ENCODE assay signal across 34 mouse cellular contexts in genomic region chr19:20761675-20762426, GRCm38 (mm10). TPM values are rescaled to one million over a fixed set of nuclear protein-coding genes. Genes with fewer than 3 reads are reported as not detected.
DNase-seq lines count a peak whose midpoint lies in the region; ATAC-seq lines count a peak whose summit lies in the region.
"Had no signal": no experiment of that assay in that cellular context is flagged by ENCODE, and none has a peak within 500 bp of the region (broad histone marks: within the 10 kb centered on the region; RNA-seq: fewer than 3 reads in every experiment).

No protein-coding gene starts in this region.

- no peak overlapping the region; the same call in 1 of the 2 replicates for H3K4me2 ChIP-seq in liver, embryonic 15.5 days
- no peak overlapping the region for H3K4me2 ChIP-seq in kidney, embryonic 14.5 days (replicated peaks; ENCODE audit: low read depth, low read length)
- H3K4me2 ChIP-seq: embryonic facial prominence, embryonic 15.5 days; forebrain, embryonic 15.5 days; heart, embryonic 11.5 days; hindbrain, embryonic 13.5 days; limb, embryonic 13.5 days; midbrain, embryonic 11.5 days had no signal

- ATAC-seq in liver, embryonic 15.5 days (ENCODE audit: insufficient read depth): peak; percentile 94
- no peak for ATAC-seq in kidney, embryonic 14.5 days (ENCODE audit: low FRiP score, low TSS enrichment)
- ATAC-seq: forebrain, embryonic 15.5 days; midbrain, embryonic 16.5 days; Patski had no signal

- peaks cover 7% of the 10 kb centered on the region; the same call in 1 of the 2 replicates for H3K4me1 ChIP-seq in liver, embryonic 15.5 days (replicated peaks)
- H3K4me1 ChIP-seq in kidney, embryonic 14.5 days (ENCODE audit: control insufficient read depth, insufficient read depth, low read length): no peaks in the 10 kb centered on the region
- H3K4me1 ChIP-seq: embryonic facial prominence, embryonic 10.5 days; embryonic facial prominence, embryonic 15.5 days; forebrain, embryonic 15.5 days; hindbrain, embryonic 13.5 days; limb, embryonic 13.5 days had no signal

- WGBS in liver, embryonic 15.5 days (ENCODE audit: insufficient replicate concordance): 16% methylated on average over 4 of the region's 4 CpGs
- WGBS in kidney, embryonic 14.5 days: 74% methylated on average over 4 of the region's 4 CpGs

- no peaks in the 10 kb centered on the region for H3K27me3 ChIP-seq in liver, embryonic 15.5 days
- no peaks in the 10 kb centered on the region for H3K27me3 ChIP-seq in kidney, embryonic 14.5 days (ENCODE audit: control insufficient read depth, insufficient read depth, low read length)
- H3K27me3 ChIP-seq: CH12.LX; embryonic facial prominence, embryonic 15.5 days; forebrain, embryonic 15.5 days; hindbrain, embryonic 13.5 days; limb, embryonic 13.5 days had no signal

- H3K36me3 ChIP-seq in liver, embryonic 15.5 days (replicated peaks): no peaks in the 10 kb centered on the region
- no peaks in the 10 kb centered on the region for H3K36me3 ChIP-seq in kidney, embryonic 14.5 days (ENCODE audit: control insufficient read depth, insufficient read depth, low read length)
- H3K36me3 ChIP-seq: embryonic facial prominence, embryonic 10.5 days; embryonic facial prominence, embryonic 15.5 days; forebrain, embryonic 15.5 days; hindbrain, embryonic 13.5 days; limb, embryonic 13.5 days had no signal

- no peaks in the 10 kb centered on the region for H3K9me3 ChIP-seq in liver, embryonic 15.5 days (replicated peaks)
- H3K9me3 ChIP-seq in kidney, embryonic 14.5 days (ENCODE audit: control insufficient read depth, low read length): no peaks in the 10 kb centered on the region
- H3K9me3 ChIP-seq: embryonic facial prominence, embryonic 10.5 days; embryonic facial prominence, embryonic 15.5 days; forebrain, embryonic 15.5 days; hindbrain, embryonic 13.5 days; limb, embryonic 13.5 days had no signal

- H3K4me3 ChIP-seq in liver, embryonic 15.5 days (replicated peaks): no peak overlapping the region
- H3K4me3 ChIP-seq in kidney, embryonic 14.5 days (ENCODE audit: low read length): no peak overlapping the region
- H3K4me3 ChIP-seq: embryonic facial prominence, embryonic 10.5 days; embryonic facial prominence, embryonic 15.5 days; forebrain, embryonic 15.5 days; hindbrain, embryonic 13.5 days; limb, embryonic 13.5 days had no signal

- DNase-seq in c-Kit-positive CD71-positive TER-119-positive erythroid progenitor cells, embryonic 14.5 days (ENCODE audit: low spot score): peak; percentile 25
- DNase-seq in liver: peak; percentile 3
- no peak for DNase-seq in left cerebral cortex, postnatal 10 days (ENCODE audit: extremely low spot score in 1 of 2, low spot score in 2 of 2)
- no peak for DNase-seq in left cerebral cortex, adult 18-20 months (ENCODE audit: low spot score in 2 of 2)
- no peak for DNase-seq in left cerebral cortex, adult 9 months (ENCODE audit: low spot score in 2 of 2)
- DNase-seq: adrenal gland, postnatal 14 days; B cell, adult 2 months; cerebellum, adult 2 months; cerebellum, postnatal 14 days; gastrocnemius, postnatal 36 days; heart, adult 18-20 months; heart, postnatal 4 days; kidney, adult 2 months; kidney, postnatal 4 days; layer of hippocampus, postnatal 36 days; lung, adult 2 months; lung, postnatal 10 days; right cerebral cortex, adult 18-20 months; spleen, adult 18-20 months; thymus, postnatal 25 days had no signal

- intact Hi-C loops in left cerebral cortex, postnatal 10 days (cut with DNase I): loop anchor here (10.0 kb wide), 2 partner anchors 317 to 397 kb away; no protein-coding TSS in a partner anchor

- H3K27ac ChIP-seq in liver, embryonic 15.5 days (replicated peaks): no peak overlapping the region
- no peak overlapping the region for H3K27ac ChIP-seq in kidney, embryonic 14.5 days (ENCODE audit: low read depth, low read length)
- H3K27ac ChIP-seq: embryonic facial prominence, embryonic 10.5 days; embryonic facial prominence, embryonic 15.5 days; forebrain, embryonic 15.5 days; hindbrain, embryonic 13.5 days; kidney, postnatal 0 days; limb, embryonic 13.5 days had no signal

- no peak overlapping the region for H3K9ac ChIP-seq in liver, embryonic 15.5 days
- no peak overlapping the region for H3K9ac ChIP-seq in kidney, embryonic 14.5 days (ENCODE audit: low read depth, low read length)
- H3K9ac ChIP-seq: embryonic facial prominence, embryonic 15.5 days; forebrain, embryonic 15.5 days; hindbrain, embryonic 13.5 days; limb, embryonic 13.5 days had no signal

RNA-seq across cellular contexts. Expression of gene Aldh1a7, which starts 34.5 kb away (rescaled TPM):
- 1.3 TPM in 2 replicates for polyA plus RNA-seq in liver, embryonic 15.5 days (2015; fragmentation: Nextera tagmentation; extraction: Ambion mirVana)
- total RNA-seq in left cerebral cortex, postnatal 10 days (2021): 1 to 10 TPM; 1.3 to 1.8 TPM
- total RNA-seq in left cerebral cortex, adult 18-20 months (2021): 1 to 10 TPM in 1 of 2 experiments, under 1 TPM in 1; 0.63 to 1.2 TPM
- polyA plus RNA-seq in kidney, embryonic 14.5 days (2014; fragmentation: Nextera tagmentation; extraction: Ambion mirVana): 3.1 and 5.3 TPM in 2 replicates
- total RNA-seq: neutrophil, adult 5-6 weeks had no signal

Comparison
In these comparisons a context has a peak if more than half of its experiments do, and no peak if none do; other contexts are left out.
1. DNase-seq: peak in c-Kit-positive CD71-positive TER-119-positive erythroid progenitor cells, embryonic 14.5 days (single experiment) and liver (single experiment); none in left cerebral cortex, postnatal 10 days (0 of 2), left cerebral cortex, adult 18-20 months (0 of 2) and left cerebral cortex, adult 9 months (0 of 2).